Mouse (Mus musculus) lung, embryonic 16.5 days (tissue): ENCODE measurements around the gene Ptges3. TPM values are rescaled to one million over a fixed set of nuclear protein-coding genes. Genes with fewer than 3 reads are reported as not detected.
A peak's percentile ranks its signal among the peaks of the same experiment; 100 is the strongest.

ENCODE experiments used
- ATAC-seq: fragments of 200-750 bp; cut with Nextera tagmentation; 2 replicates; pipeline ENCODE4 v1.8.0; 2017; ENCODE audit warnings: low read depth, mild to moderate bottlenecking, moderate library complexity
- H3K27ac ChIP-seq: fragments of 300-500 bp; sonication (generic); 2 replicates; pipeline ENCODE4 v1.5.1; 2014; ENCODE audit warnings: mild to moderate bottlenecking, control low read depth, low read length
- H3K27me3 ChIP-seq: fragments of 300-500 bp; sonication (generic); 2 replicates; pipeline ENCODE4 v1.6.1; 2014; ENCODE audit warnings: low read depth, low read length, mixed read lengths; ENCODE audit not compliant: control insufficient read depth, insufficient read depth
- H3K36me3 ChIP-seq: fragments of 300-500 bp; sonication (generic); 2 replicates; pipeline ENCODE4 v1.6.1; 2014; ENCODE audit warnings: low read length; ENCODE audit not compliant: control insufficient read depth, insufficient read depth
- H3K4me1 ChIP-seq: fragments of 300-500 bp; sonication (generic); replicated peaks from 2 replicates; pipeline ENCODE4 v1.6.1; 2014; ENCODE audit warnings: low read length, mixed read lengths; ENCODE audit not compliant: control insufficient read depth, insufficient read depth
- H3K4me2 ChIP-seq: fragments of 300-500 bp; sonication (generic); 2 replicates; pipeline ENCODE4 v1.6.1; 2014; ENCODE audit warnings: low read depth, low read length, control low read depth
- H3K4me3 ChIP-seq: fragments of 300-500 bp; sonication (generic); 2 replicates; pipeline ENCODE4 v1.5.1; 2014; ENCODE audit warnings: mild to moderate bottlenecking, low read length, control low read depth
- H3K9ac ChIP-seq: fragments of 300-500 bp; sonication (generic); 2 replicates; pipeline ENCODE4 v1.6.1; 2014; ENCODE audit warnings: low read length, control low read depth
- H3K9me3 ChIP-seq: fragments of 300-500 bp; sonication (generic); 2 replicates; pipeline ENCODE4 v1.6.1; 2016; ENCODE audit warnings: low read length; ENCODE audit not compliant: control insufficient read depth
- WGBS: fragments of 180-500 bp; shearing (Covaris S2); extraction: QIAGEN DNeasy Blood & Tissue Kit; methylation state at CpG from one replicate; pipeline ENCODE4 v1.1.7; 2014; 5-methylcytosine and 5-hydroxymethylcytosine counted together
- polyA plus RNA-seq: library from polyadenylated mRNA; unstranded; fragments of >200 nt; fragmentation: Nextera tagmentation; extraction: Ambion mirVana; gene quantifications from 2 replicates; pipeline ENCODE4 v1.2.1, GENCODE M21; 2015

The Ptges3 gene
- polyA plus RNA-seq, 1 experiment from 2014 or later: 461 TPM

- H3K27ac ChIP-seq: no peak overlapping the region
- H3K4me1 ChIP-seq: peaks cover 13% of the 10 kb centered on the region
- H3K36me3 ChIP-seq: peaks cover 22% of the 10 kb centered on the region
- no peak overlapping the region for H3K9ac ChIP-seq
- H3K4me2 ChIP-seq: no peak overlapping the region
- no peak for ATAC-seq
- 41% methylated on average over 5 of the region's 5 CpGs for WGBS
- H3K4me3 ChIP-seq: no peak overlapping the region
- no peaks in the 10 kb centered on the region for H3K9me3 ChIP-seq
- H3K27me3 ChIP-seq: no peaks in the 10 kb centered on the region
Measured at GRCm38 (mm10) chr10:128039167-128039566, 19.6 kb upstream of the Ptges3 start.

DNA sequence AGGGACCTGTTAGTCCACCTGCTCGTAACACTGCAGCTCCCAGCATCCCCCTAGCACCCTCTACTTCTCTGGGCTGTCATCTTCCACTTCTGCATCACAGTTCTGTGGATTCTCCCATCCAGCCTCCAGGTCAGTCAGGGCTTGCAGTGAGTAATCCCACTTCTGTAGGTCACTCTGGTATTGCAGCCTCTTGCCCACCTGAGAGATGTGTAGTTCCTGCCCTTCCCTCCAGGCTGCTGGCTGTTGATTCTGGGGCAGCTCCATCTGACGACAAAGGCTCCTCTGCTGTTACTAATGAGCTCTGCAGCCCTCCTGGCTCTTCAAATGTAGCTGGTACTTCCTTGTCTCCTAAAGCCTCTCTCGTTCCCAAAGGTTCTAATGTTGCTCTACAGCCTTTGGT lies 18.9 kb upstream of the Ptges3 start:
- no peak overlapping the region for H3K27ac ChIP-seq
- H3K27me3 ChIP-seq: no peaks in the 10 kb centered on the region
- ATAC-seq: no peak
- no peaks in the 10 kb centered on the region for H3K9me3 ChIP-seq
- H3K4me2 ChIP-seq: no peak overlapping the region
- H3K36me3 ChIP-seq: peaks cover 27% of the 10 kb centered on the region
- no peak overlapping the region for H3K9ac ChIP-seq
- H3K4me1 ChIP-seq: peaks cover 10% of the 10 kb centered on the region
- 64% methylated on average over 3 of the region's 3 CpGs for WGBS
- no peak overlapping the region for H3K4me3 ChIP-seq

GRCm38 (mm10) chr10:128040293-128040692 lies 18.5 kb upstream of the Ptges3 start:
- Histone ChIP-seq H3K4me3 (no peak overlapping the region), H3K4me1 (peaks cover 10% of the 10 kb centered on the region), H3K27ac (no peak overlapping the region), H3K4me2 (no peak overlapping the region), H3K9me3 (no peaks in the 10 kb centered on the region), H3K27me3 (no peaks in the 10 kb centered on the region), H3K36me3 (peaks cover 30% of the 10 kb centered on the region), H3K9ac (no peak overlapping the region)
- ATAC-seq: no peak
- 84% methylated on average over 5 of the region's 5 CpGs for WGBS

DNA sequence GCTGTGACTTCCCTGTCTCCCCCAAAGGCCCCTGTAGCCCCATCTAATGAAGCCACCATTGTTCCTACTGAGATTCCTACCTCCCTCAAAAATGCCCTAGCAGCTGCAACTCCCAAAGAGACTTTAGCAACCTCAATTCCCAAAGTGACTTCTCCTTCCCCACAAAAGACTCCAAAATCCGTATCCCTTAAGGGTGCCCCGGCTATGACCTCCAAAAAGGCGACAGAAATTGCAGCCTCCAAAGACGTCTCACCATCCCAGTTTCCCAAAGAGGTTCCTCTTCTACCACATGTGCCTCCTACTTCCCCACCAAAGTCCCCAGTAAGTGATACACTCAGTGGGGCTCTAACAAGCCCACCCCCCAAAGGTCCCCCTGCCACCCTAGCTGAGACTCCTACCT lies 17.1 kb upstream of the Ptges3 start:
- H3K9ac ChIP-seq: no peak overlapping the region
- ATAC-seq: no peak
- no peak overlapping the region for H3K27ac ChIP-seq
- H3K4me1 ChIP-seq: peaks cover 10% of the 10 kb centered on the region
- no peak overlapping the region for H3K4me2 ChIP-seq
- H3K9me3 ChIP-seq: no peaks in the 10 kb centered on the region
- H3K4me3 ChIP-seq: no peak overlapping the region
- WGBS: 75% methylated on average over 4 of the region's 4 CpGs
- H3K36me3 ChIP-seq: peaks cover 43% of the 10 kb centered on the region
- no peaks in the 10 kb centered on the region for H3K27me3 ChIP-seq

DNA sequence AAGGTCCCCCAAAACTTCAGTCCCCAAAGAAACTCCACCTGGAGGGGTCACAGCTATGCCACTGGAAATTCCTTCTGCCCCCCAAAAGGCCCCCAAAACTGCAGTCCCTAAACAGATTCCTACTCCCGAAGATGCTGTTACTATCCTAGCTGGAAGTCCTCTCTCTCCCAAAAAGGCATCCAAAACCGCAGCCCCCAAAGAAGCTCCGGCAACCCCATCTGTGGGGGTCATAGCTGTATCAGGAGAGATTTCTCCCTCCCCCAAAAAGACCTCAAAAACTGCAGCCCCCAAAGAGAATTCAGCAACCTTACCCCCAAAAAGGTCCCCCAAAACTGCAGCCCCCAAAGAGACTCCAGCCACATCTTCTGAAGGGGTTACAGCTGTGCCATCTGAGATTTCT lies 16.3 kb upstream of the Ptges3 start:
- Histone ChIP-seq H3K4me1 (peaks cover 5% of the 10 kb centered on the region), H3K36me3 (peaks cover 46% of the 10 kb centered on the region), H3K27ac (no peak overlapping the region), H3K9me3 (no peaks in the 10 kb centered on the region), H3K9ac (no peak overlapping the region), H3K4me2 (no peak overlapping the region), H3K27me3 (no peaks in the 10 kb centered on the region), H3K4me3 (no peak overlapping the region)
- no peak for ATAC-seq
- 84% methylated on average over 3 of the region's 3 CpGs for WGBS

GRCm38 (mm10) chr10:128043041-128043835 lies 15.5 kb upstream of the Ptges3 start:
- 53% methylated on average over 3 of the region's 3 CpGs for WGBS
- H3K4me1 ChIP-seq: peaks cover 3% of the 10 kb centered on the region
- no peak overlapping the region for H3K27ac ChIP-seq
- H3K9ac ChIP-seq: no peak overlapping the region
- H3K9me3 ChIP-seq: no peaks in the 10 kb centered on the region
- no peak overlapping the region for H3K4me2 ChIP-seq
- no peak overlapping the region for H3K4me3 ChIP-seq
- H3K27me3 ChIP-seq: no peaks in the 10 kb centered on the region
- ATAC-seq: 0 out of 2 replicates have a peak, but pooled peaks have one; percentile 24
- H3K36me3 ChIP-seq: peaks cover 54% of the 10 kb centered on the region

DNA sequence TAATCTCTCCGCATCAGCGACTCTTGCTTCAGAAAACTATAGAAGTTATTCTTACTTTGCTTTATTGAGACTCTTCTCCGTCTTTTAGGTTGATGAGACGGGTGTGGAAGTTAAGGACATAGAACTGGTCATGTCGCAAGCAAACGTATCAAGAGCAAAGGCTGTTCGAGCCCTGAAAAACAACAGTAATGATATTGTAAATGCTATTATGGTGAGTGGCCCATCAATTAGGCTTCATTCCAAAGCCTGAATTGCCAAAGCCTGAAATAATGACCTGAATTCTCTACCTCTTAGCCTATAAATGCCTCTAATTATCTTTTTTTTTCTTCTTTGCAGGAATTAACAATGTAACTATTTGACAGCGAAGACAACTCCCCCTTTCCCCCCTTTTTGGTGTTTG lies 10.6 kb upstream of the Ptges3 start:
- H3K9me3 ChIP-seq: no peaks in the 10 kb centered on the region
- H3K36me3 ChIP-seq: peaks cover 66% of the 10 kb centered on the region
- ATAC-seq: no peak
- H3K9ac ChIP-seq: no peak overlapping the region
- 96% methylated on average over 8 of the region's 8 CpGs for WGBS
- H3K4me3 ChIP-seq: no peak overlapping the region
- H3K4me2 ChIP-seq: no peak overlapping the region
- no peak overlapping the region for H3K27ac ChIP-seq
- H3K27me3 ChIP-seq: no peaks in the 10 kb centered on the region
- H3K4me1 ChIP-seq: peaks cover 3% of the 10 kb centered on the region; the same call in 1 of the 2 replicates

DNA sequence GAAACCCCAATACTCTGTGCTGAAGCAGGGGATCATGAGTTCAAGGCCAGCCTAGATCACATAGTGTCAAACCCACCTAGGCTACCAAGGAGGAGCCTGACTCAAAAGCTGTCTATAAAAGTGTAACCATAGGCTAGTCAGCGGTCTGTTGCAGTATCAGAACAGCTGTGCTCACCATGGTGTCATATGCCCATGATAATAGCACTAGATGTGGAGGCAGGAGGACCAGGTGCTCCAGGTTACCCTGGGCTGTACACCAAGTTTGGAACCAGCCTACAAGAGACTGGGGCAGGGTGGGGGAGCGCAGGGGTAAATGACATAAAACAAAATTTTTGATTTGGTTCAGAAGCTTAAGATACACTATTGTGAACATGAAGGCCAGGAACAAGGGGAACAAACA lies 9.0 kb upstream of the Ptges3 start:
- Histone ChIP-seq H3K4me1 (no peaks in the 10 kb centered on the region), H3K36me3 (peaks cover 58% of the 10 kb centered on the region), H3K27ac (no peak overlapping the region), H3K9ac (no peak overlapping the region), H3K4me2 (no peak overlapping the region), H3K4me3 (no peak overlapping the region), H3K9me3 (no peaks in the 10 kb centered on the region), H3K27me3 (no peaks in the 10 kb centered on the region)
- no peak for ATAC-seq
- WGBS: 95% methylated on average over 2 of the region's 2 CpGs

DNA sequence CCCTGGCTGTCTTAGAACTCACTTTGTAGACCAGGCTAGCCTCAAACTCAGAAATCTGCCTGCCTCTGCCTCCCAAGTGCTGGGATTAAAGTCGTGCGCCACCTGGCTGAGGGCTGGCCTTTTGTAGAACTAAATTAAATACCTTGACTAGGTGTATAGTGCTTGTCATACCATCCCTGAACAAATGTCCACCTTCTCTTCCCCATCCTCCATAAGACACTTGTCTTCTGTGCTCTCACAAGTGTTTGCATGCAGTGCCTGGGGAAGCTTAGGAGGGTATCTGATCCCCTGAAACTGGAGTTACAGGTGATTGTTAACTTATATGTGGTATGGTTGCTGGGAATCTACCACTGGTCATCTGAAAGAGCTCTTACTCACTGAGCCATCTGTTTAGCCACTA lies 8.4 kb upstream of the Ptges3 start:
- H3K9me3 ChIP-seq: no peaks in the 10 kb centered on the region
- H3K36me3 ChIP-seq: peaks cover 54% of the 10 kb centered on the region
- no peaks in the 10 kb centered on the region for H3K27me3 ChIP-seq
- H3K27ac ChIP-seq: no peak overlapping the region
- no peak overlapping the region for H3K4me2 ChIP-seq
- no peak overlapping the region for H3K9ac ChIP-seq
- H3K4me3 ChIP-seq: no peak overlapping the region
- H3K4me1 ChIP-seq: no peaks in the 10 kb centered on the region
- no peak for ATAC-seq
- WGBS: 86% methylated on average over 2 of the region's 2 CpGs
